Mouse (Mus musculus) embryonic facial prominence, embryonic 11.5 days (tissue): ENCODE measurements around the gene Tef. TPM values are rescaled to one million over a fixed set of nuclear protein-coding genes. Genes with fewer than 3 reads are reported as not detected.
A peak's percentile ranks its signal among the peaks of the same experiment; 100 is the strongest.

Experiments used
- ATAC-seq: fragments of 200-750 bp; cut with Nextera tagmentation; replicated peaks from 2 replicates; pipeline ENCODE4 v1.8.0; 2017; ENCODE audit warnings: low read depth; ENCODE audit not compliant: insufficient number of reproducible peaks, low FRiP score, low TSS enrichment
- DNase-seq: peaks from one replicate; pipeline ENCODE4 v3.0.0-alpha.2; 2015; ENCODE audit warnings: low spot score
- H3K27ac ChIP-seq: fragments of 300-500 bp; sonication (generic); replicated peaks from 2 replicates; pipeline ENCODE4 v1.5.1; 2014; ENCODE audit warnings: mild to moderate bottlenecking, low read depth, low read length, control low read depth
- H3K27me3 ChIP-seq: fragments of 300-500 bp; sonication (generic); 2 replicates; pipeline ENCODE4 v1.6.1; 2014; ENCODE audit warnings: mild to moderate bottlenecking, low read length, moderate library complexity, mixed read lengths; ENCODE audit not compliant: control insufficient read depth, insufficient read depth
- H3K36me3 ChIP-seq: fragments of 300-500 bp; sonication (generic); replicated peaks from 2 replicates; pipeline ENCODE4 v1.6.1; 2014; ENCODE audit warnings: low read depth, mild to moderate bottlenecking, low read length, moderate library complexity, mixed read lengths; ENCODE audit not compliant: control insufficient read depth, insufficient read depth
- H3K4me1 ChIP-seq: fragments of 300-500 bp; sonication (generic); 2 replicates; pipeline ENCODE4 v1.6.1; 2014; ENCODE audit warnings: low read length, mixed read lengths; ENCODE audit not compliant: control insufficient read depth, insufficient read depth
- H3K4me2 ChIP-seq: fragments of 300-500 bp; sonication (generic); 2 replicates; pipeline ENCODE4 v1.6.1; 2014; ENCODE audit warnings: low read depth, mild to moderate bottlenecking, control low read depth, low read length, moderate library complexity
- H3K4me3 ChIP-seq: fragments of 300-500 bp; sonication (generic); 2 replicates; pipeline ENCODE4 v1.5.1; 2014; ENCODE audit warnings: low read depth, low read length, control low read depth
- H3K9ac ChIP-seq: fragments of 300-500 bp; sonication (generic); replicated peaks from 2 replicates; pipeline ENCODE4 v1.6.1; 2014; ENCODE audit warnings: mild to moderate bottlenecking, control low read depth, low read length
- H3K9me3 ChIP-seq: fragments of 300-500 bp; sonication (generic); replicated peaks from 2 replicates; pipeline ENCODE4 v1.6.1; 2016; ENCODE audit warnings: mild to moderate bottlenecking, low read length, inconsistent platforms, mixed read lengths; ENCODE audit not compliant: control insufficient read depth
- WGBS: fragments of 180-500 bp; shearing (Covaris S2); extraction: QIAGEN DNeasy Blood & Tissue Kit; methylation state at CpG from one replicate; pipeline ENCODE4 v1.1.7; 2014; 5-methylcytosine and 5-hydroxymethylcytosine counted together
- polyA plus RNA-seq: library from polyadenylated mRNA; unstranded; fragments of >200 nt; fragmentation: Nextera tagmentation; extraction: Ambion mirVana; gene quantifications from 2 replicates; pipeline ENCODE4 v1.2.1, GENCODE M21; 2014

Gene Tef
- polyA plus RNA-seq, 1 experiment from 2014 or later, result 11.4 TPM

- no peak for ATAC-seq
- H3K4me1 ChIP-seq, result 0 out of 2 replicates have a peak, but pooled peaks cover 4% of the 10 kb centered on the region
- 41% methylated on average over 3 of the region's 3 CpGs for WGBS
- no peak overlapping the region for H3K9ac ChIP-seq
- H3K4me2 ChIP-seq, result no peak overlapping the region
- no peaks in the 10 kb centered on the region for H3K9me3 ChIP-seq
- DNase-seq, result no peak
- H3K27me3 ChIP-seq, result no peaks in the 10 kb centered on the region
- H3K27ac ChIP-seq, result no peak overlapping the region
- H3K36me3 ChIP-seq, result no peaks in the 10 kb centered on the region
- H3K4me3 ChIP-seq, result no peak overlapping the region
These were observed 32.1 kb downstream of the Tef start for GRCm38 (mm10) chr15:81834171-81834841.

GRCm38 (mm10) chr15:81835007-81835880, 33.0 kb downstream of the Tef start:
- Histone ChIP-seq H3K9me3 (no peaks in the 10 kb centered on the region), H3K4me1 (0 out of 2 replicates have a peak, but pooled peaks cover 4% of the 10 kb centered on the region), H3K27me3 (no peaks in the 10 kb centered on the region), H3K27ac (no peak overlapping the region), H3K4me2 (no peak overlapping the region), H3K9ac (no peak overlapping the region), H3K4me3 (no peak overlapping the region), H3K36me3 (no peaks in the 10 kb centered on the region)
- WGBS, result 70% methylated on average over 10 of the region's 10 CpGs
- ATAC-seq (no peak), DNase-seq (no peak)

- Histone ChIP-seq H3K4me2 (peak overlapping the region; percentile 28), H3K36me3 (no peaks in the 10 kb centered on the region), H3K9ac (peak overlapping the region; percentile 23), H3K4me3 (peak overlapping the region; percentile 28), H3K9me3 (no peaks in the 10 kb centered on the region), H3K27me3 (no peaks in the 10 kb centered on the region), H3K27ac (no peak overlapping the region), H3K4me1 (0 out of 2 replicates have a peak, but pooled peaks cover 4% of the 10 kb centered on the region)
- DNase-seq (peak; percentile 77), ATAC-seq (peak; percentile 79)
- WGBS, result under 1% methylated on average over 32 of the region's 33 CpGs
These were observed 34.1 kb downstream of the Tef start for GRCm38 (mm10) chr15:81836124-81836821.

- no peak overlapping the region for H3K4me3 ChIP-seq
- no peak overlapping the region for H3K27ac ChIP-seq
- no peaks in the 10 kb centered on the region for H3K36me3 ChIP-seq
- ATAC-seq (no peak), DNase-seq (no peak)
- no peaks in the 10 kb centered on the region for H3K9me3 ChIP-seq
- H3K27me3 ChIP-seq, result no peaks in the 10 kb centered on the region
- 0 out of 2 replicates have a peak, but pooled peaks cover 4% of the 10 kb centered on the region for H3K4me1 ChIP-seq
- no peak overlapping the region for H3K9ac ChIP-seq
- H3K4me2 ChIP-seq, result no peak overlapping the region
- 57% methylated on average over 7 of the region's 7 CpGs for WGBS
These were observed 35.0 kb downstream of the Tef start for GRCm38 (mm10) chr15:81836966-81837920.

GRCm38 (mm10) chr15:81838554-81839235, 36.5 kb downstream of the Tef start:
- no peaks in the 10 kb centered on the region for H3K27me3 ChIP-seq
- H3K4me2 ChIP-seq, result no peak overlapping the region
- WGBS, result 76% methylated on average over 14 of the region's 14 CpGs
- H3K9ac ChIP-seq, result no peak overlapping the region
- no peaks in the 10 kb centered on the region for H3K36me3 ChIP-seq
- no peak overlapping the region for H3K4me3 ChIP-seq
- DNase-seq (no peak), ATAC-seq (no peak)
- no peaks in the 10 kb centered on the region for H3K9me3 ChIP-seq
- no peak overlapping the region for H3K27ac ChIP-seq
- H3K4me1 ChIP-seq, result 0 out of 2 replicates have a peak, but pooled peaks cover 4% of the 10 kb centered on the region

- H3K4me1 ChIP-seq, result 0 out of 2 replicates have a peak, but pooled peaks cover 4% of the 10 kb centered on the region
- 74% methylated on average over 5 of the region's 5 CpGs for WGBS
- no peaks in the 10 kb centered on the region for H3K36me3 ChIP-seq
- ATAC-seq (no peak), DNase-seq (no peak)
- no peak overlapping the region for H3K9ac ChIP-seq
- H3K4me3 ChIP-seq, result no peak overlapping the region
- no peaks in the 10 kb centered on the region for H3K27me3 ChIP-seq
- H3K9me3 ChIP-seq, result no peaks in the 10 kb centered on the region
- no peak overlapping the region for H3K4me2 ChIP-seq
- no peak overlapping the region for H3K27ac ChIP-seq
These were observed 37.4 kb downstream of the Tef start for GRCm38 (mm10) chr15:81839634-81840033.

GRCm38 (mm10) chr15:81840306-81840705, 38.1 kb downstream of the Tef start:
- no peaks in the 10 kb centered on the region for H3K36me3 ChIP-seq
- no peak overlapping the region for H3K4me2 ChIP-seq
- no peak overlapping the region for H3K27ac ChIP-seq
- no peak overlapping the region for H3K9ac ChIP-seq
- H3K27me3 ChIP-seq, result no peaks in the 10 kb centered on the region
- H3K9me3 ChIP-seq, result no peaks in the 10 kb centered on the region
- H3K4me1 ChIP-seq, result 0 out of 2 replicates have a peak, but pooled peaks cover 4% of the 10 kb centered on the region
- no peak overlapping the region for H3K4me3 ChIP-seq
- ATAC-seq, result no peak
- WGBS, result 91% methylated on average over 7 of the region's 7 CpGs
- no peak for DNase-seq
